Mouse (Mus musculus): ENCODE measurements around the gene Gm10277.

GRCm38 (mm10) chr11:77743966-77744365 is 43.6 kb downstream of the Gm10277 start:
- TF ChIP-seq CTCF (IDR thresholded peaks at IDR 0.05; ENCODE audit: low read depth, low read length) (no peak), POLR2A (IDR thresholded peaks at IDR 0.05; ENCODE audit: borderline replicate concordance, low read depth, low read length) (no peak)

Data from bone marrow macrophage, adult 2 months (primary cell).